Mouse (Mus musculus): ENCODE measurements around the gene Ubn2. TPM values are rescaled to one million over a fixed set of nuclear protein-coding genes. Genes with fewer than 3 reads are reported as not detected.
"Not testable (repeated sequence)": the region's sequence is repeated elsewhere in the genome, so short reads cannot be mapped to it uniquely, and the experiment has no call there.

Gene Ubn2
- total and polyA plus RNA-seq, 2 experiments from 2014 or later, result 4.8 to 16.5 TPM

DNA sequence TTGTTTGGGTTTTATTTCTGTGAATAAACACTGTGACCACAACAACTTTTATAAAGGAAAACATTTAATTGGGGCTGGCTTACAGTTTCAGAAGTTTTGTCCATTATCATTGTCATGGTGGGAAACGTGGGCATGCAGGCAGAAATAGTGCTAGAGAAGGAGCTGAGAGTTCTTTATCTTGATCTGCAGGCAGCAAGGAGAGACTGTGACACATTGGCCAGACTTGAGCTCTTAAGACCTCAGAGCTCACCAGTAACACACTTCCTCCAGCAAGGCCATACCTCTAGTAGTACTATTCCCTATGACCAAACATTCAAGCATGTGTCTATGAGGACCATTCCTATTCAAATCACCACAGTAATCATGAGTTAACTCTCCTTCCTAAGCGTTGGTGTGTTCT is 14.5 kb downstream of the Ubn2 start:
- Histone ChIP-seq H3K9ac (replicated peaks; ENCODE audit: low read depth, low read length) (no peak overlapping the region), H3K27ac (ENCODE audit: low read depth) (no peak overlapping the region), H3K4me2 (ENCODE audit: low read depth, low read length) (no peak overlapping the region), H3K9me3 (replicated peaks; ENCODE audit: control insufficient read depth, low read length) (no peaks in the 10 kb centered on the region), H3K4me3 (ENCODE audit: low read depth, low read length) (no peak overlapping the region), H3K36me3 (replicated peaks; ENCODE audit: control insufficient read depth, insufficient read depth, low read length) (peaks cover 47% of the 10 kb centered on the region), H3K4me1 (ENCODE audit: control insufficient read depth, insufficient read depth) (no peaks in the 10 kb centered on the region), H3K27me3 (ENCODE audit: control insufficient read depth, insufficient read depth, low read length) (no peaks in the 10 kb centered on the region)
- DNase-seq (ENCODE audit: low spot score) (no peak), ATAC-seq (ENCODE audit: insufficient read depth, low read depth) (no peak)
- TF ChIP-seq EP300 (IDR thresholded peaks at IDR 0.05; ENCODE audit: low read depth), result no peak
- no peak for TF ChIP-seq CTCF (IDR thresholded peaks at IDR 0.05; ENCODE audit: low read depth)
- 57% methylated on average over 2 of the region's 2 CpGs for WGBS

DNA sequence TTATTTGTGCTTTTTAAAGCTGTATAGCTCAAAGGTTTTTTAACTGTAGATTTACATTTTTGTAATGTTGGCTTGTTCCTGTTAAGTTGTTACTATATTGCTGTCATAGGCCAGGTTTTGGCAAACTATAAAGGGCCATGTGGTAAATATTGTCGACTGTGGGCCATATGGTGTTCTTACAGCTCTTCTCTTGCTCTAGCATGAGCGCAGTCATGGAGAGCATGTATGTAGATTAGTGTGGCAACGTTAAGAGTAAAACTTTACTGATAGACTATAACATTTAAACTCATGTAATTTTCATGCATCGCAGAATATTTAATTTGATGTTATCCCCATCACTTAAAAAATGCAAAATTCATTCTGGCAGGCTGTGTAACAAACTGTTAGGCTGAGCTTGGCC is 19.3 kb downstream of the Ubn2 start:
- Histone ChIP-seq H3K4me2 (ENCODE audit: low read depth, low read length) (no peak overlapping the region), H3K9me3 (replicated peaks; ENCODE audit: control insufficient read depth, low read length) (no peaks in the 10 kb centered on the region), H3K4me3 (ENCODE audit: low read depth, low read length) (no peak overlapping the region), H3K9ac (replicated peaks; ENCODE audit: low read depth, low read length) (no peak overlapping the region), H3K36me3 (replicated peaks; ENCODE audit: control insufficient read depth, insufficient read depth, low read length) (peaks cover 51% of the 10 kb centered on the region), H3K4me1 (ENCODE audit: control insufficient read depth, insufficient read depth) (no peaks in the 10 kb centered on the region), H3K27ac (ENCODE audit: low read depth) (no peak overlapping the region), H3K27me3 (ENCODE audit: control insufficient read depth, insufficient read depth, low read length) (no peaks in the 10 kb centered on the region)
- DNase-seq (ENCODE audit: low spot score) (no peak), ATAC-seq (ENCODE audit: insufficient read depth, low read depth) (no peak)
- TF ChIP-seq EP300 (IDR thresholded peaks at IDR 0.05; ENCODE audit: low read depth) (no peak), CTCF (IDR thresholded peaks at IDR 0.05; ENCODE audit: low read depth) (no peak)
- WGBS, result 93% methylated on average over 4 of the region's 4 CpGs

DNA sequence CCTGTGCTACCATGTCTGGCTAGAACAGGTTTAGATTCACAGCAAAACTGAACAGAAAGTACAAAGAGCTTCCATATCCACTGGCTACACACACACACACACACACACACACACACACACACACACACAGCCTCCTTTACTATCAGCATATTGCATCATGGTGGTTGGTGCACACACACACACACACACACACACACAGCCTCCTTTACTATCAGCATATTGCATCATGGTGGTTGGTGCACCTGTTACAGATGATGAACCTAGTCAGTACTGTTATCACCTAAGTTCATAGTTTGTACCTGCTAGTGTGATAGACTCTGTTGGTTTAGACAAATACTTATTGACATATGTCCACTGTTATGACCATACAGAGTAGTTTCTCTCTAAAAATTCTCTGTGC is 22.7 kb downstream of the Ubn2 start:
- H3K4me1 ChIP-seq (ENCODE audit: control insufficient read depth, insufficient read depth); H3K4me2 ChIP-seq (ENCODE audit: low read depth, low read length); DNase-seq (ENCODE audit: low spot score); H3K9me3 ChIP-seq (replicated peaks; ENCODE audit: control insufficient read depth, low read length); H3K27ac ChIP-seq (ENCODE audit: low read depth); H3K4me3 ChIP-seq (ENCODE audit: low read depth, low read length); H3K9ac ChIP-seq (replicated peaks; ENCODE audit: low read depth, low read length); H3K27me3 ChIP-seq (ENCODE audit: control insufficient read depth, insufficient read depth, low read length); ATAC-seq (ENCODE audit: insufficient read depth, low read depth): not testable (repeated sequence)
- peaks cover 55% of the 10 kb centered on the region for H3K36me3 ChIP-seq (replicated peaks; ENCODE audit: control insufficient read depth, insufficient read depth, low read length)

DNA sequence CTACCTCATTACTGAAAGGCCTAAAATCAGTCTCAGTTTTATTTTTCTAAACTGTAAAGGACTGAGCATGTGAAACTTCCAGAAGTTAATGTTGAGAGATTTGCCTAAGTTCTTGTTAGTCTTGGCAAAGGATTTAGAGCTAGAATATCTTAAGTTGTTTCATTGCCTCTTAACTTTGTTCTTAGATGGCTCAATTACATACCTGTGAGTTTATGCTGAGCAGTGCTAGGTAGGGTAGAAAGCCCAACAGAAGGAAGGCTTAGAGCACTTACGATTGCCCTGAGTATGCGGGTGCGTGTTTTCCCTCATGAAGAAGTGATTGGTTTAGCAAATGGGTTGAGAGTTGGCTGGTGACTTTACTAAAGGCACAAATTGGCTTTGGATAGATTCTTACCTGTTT is 24.3 kb downstream of the Ubn2 start:
- no peak overlapping the region for H3K4me3 ChIP-seq (ENCODE audit: low read depth, low read length)
- no peak for ATAC-seq (ENCODE audit: insufficient read depth, low read depth)
- no peaks in the 10 kb centered on the region for H3K4me1 ChIP-seq (ENCODE audit: control insufficient read depth, insufficient read depth)
- DNase-seq (ENCODE audit: low spot score), result no peak
- no peaks in the 10 kb centered on the region for H3K9me3 ChIP-seq (replicated peaks; ENCODE audit: control insufficient read depth, low read length)
- peaks cover 53% of the 10 kb centered on the region for H3K36me3 ChIP-seq (replicated peaks; ENCODE audit: control insufficient read depth, insufficient read depth, low read length)
- H3K27me3 ChIP-seq (ENCODE audit: control insufficient read depth, insufficient read depth, low read length), result no peaks in the 10 kb centered on the region
- TF ChIP-seq EP300 (IDR thresholded peaks at IDR 0.05; ENCODE audit: low read depth) (no peak), CTCF (IDR thresholded peaks at IDR 0.05; ENCODE audit: low read depth) (no peak)
- no peak overlapping the region for H3K4me2 ChIP-seq (ENCODE audit: low read depth, low read length)
- H3K9ac ChIP-seq (replicated peaks; ENCODE audit: low read depth, low read length), result no peak overlapping the region
- 95% methylated on average over 3 of the region's 3 CpGs for WGBS
- no peak overlapping the region for H3K27ac ChIP-seq (ENCODE audit: low read depth)

DNA sequence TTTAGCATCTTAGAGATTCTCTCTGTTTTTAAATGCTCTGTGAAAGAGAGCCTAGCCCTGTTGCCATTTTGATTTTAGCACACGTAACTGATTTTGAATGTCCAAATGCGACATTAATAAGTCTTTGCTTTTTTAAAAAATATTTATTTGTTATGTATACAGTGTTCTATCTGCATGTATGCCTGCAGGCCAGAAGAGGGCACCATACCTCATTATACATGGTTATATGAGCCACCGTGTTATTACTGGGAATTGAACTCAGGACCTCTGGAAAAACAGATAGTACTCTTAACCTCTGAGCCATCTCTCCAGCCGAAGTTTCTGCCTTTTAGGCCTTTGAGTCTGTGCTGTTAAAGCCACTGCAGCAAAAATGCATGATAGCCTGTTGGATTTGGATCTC is 35.8 kb downstream of the Ubn2 start:
- no peak overlapping the region for H3K4me2 ChIP-seq (ENCODE audit: low read depth, low read length)
- H3K4me1 ChIP-seq (ENCODE audit: control insufficient read depth, insufficient read depth), result no peaks in the 10 kb centered on the region
- DNase-seq (ENCODE audit: low spot score), result no peak
- H3K27ac ChIP-seq (ENCODE audit: low read depth), result no peak overlapping the region
- 89% methylated on average over 4 of the region's 4 CpGs for WGBS
- no peak for ATAC-seq (ENCODE audit: insufficient read depth, low read depth)
- no peaks in the 10 kb centered on the region for H3K27me3 ChIP-seq (ENCODE audit: control insufficient read depth, insufficient read depth, low read length)
- no peak overlapping the region for H3K4me3 ChIP-seq (ENCODE audit: low read depth, low read length)
- peaks cover 30% of the 10 kb centered on the region for H3K36me3 ChIP-seq (replicated peaks; ENCODE audit: control insufficient read depth, insufficient read depth, low read length)
- H3K9ac ChIP-seq (replicated peaks; ENCODE audit: low read depth, low read length), result no peak overlapping the region
- no peaks in the 10 kb centered on the region for H3K9me3 ChIP-seq (replicated peaks; ENCODE audit: control insufficient read depth, low read length)
- no peak for TF ChIP-seq EP300 (IDR thresholded peaks at IDR 0.05; ENCODE audit: low read depth)
- TF ChIP-seq CTCF (IDR thresholded peaks at IDR 0.05; ENCODE audit: low read depth), result peak; percentile 32

DNA sequence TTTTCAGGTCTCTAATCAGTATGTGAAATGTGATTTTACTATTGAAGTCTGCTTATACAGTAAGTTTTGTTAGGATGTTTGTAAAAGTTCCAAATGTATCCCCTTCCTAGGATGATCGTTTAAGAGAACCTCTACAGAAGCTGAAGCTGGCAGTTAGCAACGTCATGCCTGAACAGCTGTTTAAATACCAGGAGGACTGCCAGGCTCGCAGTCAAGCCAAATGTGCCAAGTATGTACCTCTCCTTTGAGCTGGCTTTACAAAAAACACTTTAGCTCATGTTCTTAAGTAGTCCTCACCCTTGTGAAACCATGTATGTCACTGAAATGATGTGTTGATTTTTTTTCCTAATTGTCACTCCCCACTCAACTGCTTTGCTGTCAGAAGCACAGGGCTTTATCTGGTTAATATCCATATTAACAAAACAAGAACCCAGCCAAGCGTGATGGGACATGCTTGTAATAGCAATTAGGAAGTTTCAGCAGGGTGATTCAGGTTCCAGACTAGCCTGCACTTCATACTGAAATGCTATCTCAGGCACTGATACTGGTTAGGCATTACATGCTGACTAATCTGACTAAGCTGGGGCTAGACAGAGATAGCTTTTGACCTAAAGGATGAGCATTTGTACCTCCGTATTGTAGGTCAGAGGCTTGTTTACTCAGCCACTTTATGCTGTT is 48.1 kb downstream of the Ubn2 start:
- peaks cover 67% of the 10 kb centered on the region for H3K36me3 ChIP-seq (replicated peaks; ENCODE audit: control insufficient read depth, insufficient read depth, low read length)
- H3K27ac ChIP-seq (ENCODE audit: low read depth), result no peak overlapping the region
- H3K4me1 ChIP-seq (ENCODE audit: control insufficient read depth, insufficient read depth), result no peaks in the 10 kb centered on the region
- peak; percentile 27; the same call in 1 of the 2 replicates for ATAC-seq (ENCODE audit: insufficient read depth, low read depth)
- H3K27me3 ChIP-seq (ENCODE audit: control insufficient read depth, insufficient read depth, low read length), result no peaks in the 10 kb centered on the region
- WGBS, result 58% methylated on average over 5 of the region's 5 CpGs
- no peaks in the 10 kb centered on the region for H3K9me3 ChIP-seq (replicated peaks; ENCODE audit: control insufficient read depth, low read length)
- H3K4me2 ChIP-seq (ENCODE audit: low read depth, low read length), result no peak overlapping the region
- no peak overlapping the region for H3K9ac ChIP-seq (replicated peaks; ENCODE audit: low read depth, low read length)
- TF ChIP-seq CTCF (IDR thresholded peaks at IDR 0.05; ENCODE audit: low read depth), result no peak
- no peak for TF ChIP-seq EP300 (IDR thresholded peaks at IDR 0.05; ENCODE audit: low read depth)
- H3K4me3 ChIP-seq (ENCODE audit: low read depth, low read length), result no peak overlapping the region
- DNase-seq (ENCODE audit: low spot score), result no peak
